Mouse (Mus musculus) olfactory bulb, adult 2 months (tissue): ENCODE data around the gene 1700020A23Rik. TPM values are rescaled to one million over a fixed set of nuclear protein-coding genes. Genes with fewer than 3 reads are reported as not detected.
A peak's percentile ranks its signal among the peaks of the same experiment; 100 is the strongest.

ENCODE experiments used
- H3K27ac ChIP-seq: fragments of 200-500 bp; 2 replicates; pipeline ENCODE4 v1.5.1; 2012; ENCODE audit warnings: low read depth, low read length; ENCODE audit not compliant: insufficient read depth
- H3K4me1 ChIP-seq: fragments of 200-500 bp; 2 replicates; pipeline ENCODE4 v1.6.1; 2012; ENCODE audit warnings: low read length; ENCODE audit not compliant: control insufficient read depth, insufficient read depth
- H3K4me3 ChIP-seq: fragments of 200-500 bp; 2 replicates; pipeline ENCODE4 v1.5.1; 2012; ENCODE audit warnings: mild to moderate bottlenecking, low read depth, low read length, moderate library complexity; ENCODE audit not compliant: insufficient read depth
- CTCF ChIP-seq: fragments of 200-500 bp; IDR thresholded peaks from 2 replicates; pipeline ENCODE4 v1.5.1; 2012; ENCODE audit warnings: low read depth, mild to moderate bottlenecking, low read length, moderate library complexity; ENCODE audit not compliant: insufficient read depth
- POLR2A ChIP-seq: fragments of 200-500 bp; IDR thresholded peaks from 2 replicates; pipeline ENCODE4 v1.6.1; 2012; ENCODE audit warnings: mild to moderate bottlenecking, low read depth, low read length, moderate library complexity; ENCODE audit not compliant: insufficient read depth
- WGBS: fragments of 180-500 bp; shearing (Covaris S2); methylation state at CpG from one replicate; pipeline ENCODE4 v1.1.7; 2018; 5-methylcytosine and 5-hydroxymethylcytosine counted together
- polyA plus RNA-seq: library from polyadenylated mRNA; stranded (reverse); fragments of >200 nt; gene quantifications from 2 replicates; pipeline ENCODE4 v1.2.4, GENCODE M21; 2012; ENCODE audit warnings: low replicate concordance; ENCODE audit not compliant: missing spikeins, insufficient read depth, insufficient read length

Gene 1700020A23Rik
- polyA plus RNA-seq, 1 experiment, result not detected

DNA sequence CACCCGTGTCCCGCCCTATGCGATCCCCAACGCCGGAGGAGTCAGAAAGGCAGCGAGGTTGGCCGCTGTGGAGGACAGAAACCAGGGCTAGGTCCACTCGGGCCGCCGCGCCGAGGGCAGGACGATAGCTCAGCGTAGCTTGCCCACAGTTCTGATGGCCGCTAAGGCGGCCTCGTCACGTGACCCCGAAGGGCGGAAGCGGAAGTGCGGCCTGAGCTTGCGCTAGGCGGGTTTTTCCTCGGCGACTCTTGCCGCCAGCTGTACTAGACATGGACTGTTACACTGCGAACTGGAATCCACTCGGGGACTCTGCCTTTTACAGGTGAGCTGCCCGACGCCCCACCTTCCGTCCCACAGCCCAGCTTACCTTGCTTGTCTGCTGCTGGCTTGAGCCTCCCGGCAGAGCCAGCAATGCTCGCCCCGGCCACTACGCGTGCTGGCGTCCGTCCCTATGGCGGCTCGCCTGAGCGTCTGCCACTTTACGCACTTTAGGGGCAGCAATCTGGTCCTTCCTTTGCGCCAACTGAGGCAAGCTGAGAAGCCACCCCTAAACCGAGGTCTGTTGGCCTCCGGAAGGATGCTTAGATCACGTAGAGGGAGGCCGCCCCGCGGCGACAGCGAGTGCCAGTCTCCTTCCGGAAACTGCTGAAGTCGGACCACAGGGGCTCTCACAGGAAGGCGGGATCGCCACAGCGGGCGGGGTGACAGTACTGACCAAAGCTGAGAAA is 19.2 kb downstream of the 1700020A23Rik start, which contains the start of the genes Vps16 and Pced1a:
TSS of gene Vps16 (plus strand) at position 214 of the 728 bp plus-strand sequence.
TSS of gene Pced1a (minus strand) at position 576 of the 728 bp plus-strand sequence.
- Histone ChIP-seq H3K4me3 (peak within 1 kb of the TSS; percentile 81), H3K4me1 (peaks cover 12% of the 10 kb centered on the region), H3K27ac (peak within 1 kb of the TSS; percentile 79)
- WGBS, result under 1% methylated on average over 58 of the region's 58 CpGs
- TF ChIP-seq POLR2A (peak; percentile 60), CTCF (peak; percentile 70; the same call in 1 of the 2 replicates)

DNA sequence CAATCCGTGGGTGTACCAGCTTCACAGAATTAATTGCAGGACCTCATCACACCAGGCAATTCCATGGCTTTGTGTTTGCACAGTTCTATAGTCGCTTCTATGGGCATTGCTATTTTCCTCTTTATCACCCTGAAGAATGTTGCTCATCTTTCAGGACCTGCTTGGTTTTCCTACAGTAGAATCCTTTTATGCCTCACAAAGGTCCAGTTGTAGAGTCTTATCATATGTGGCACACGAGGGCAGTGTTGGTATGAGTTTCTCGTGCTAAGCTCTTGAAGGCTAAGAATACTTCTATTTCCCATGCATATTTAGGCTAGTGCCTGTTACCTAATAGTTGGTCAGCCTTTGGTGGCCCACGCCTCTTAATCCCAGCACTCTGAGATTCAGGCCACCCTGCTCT is 20.1 kb downstream of the 1700020A23Rik start:
- WGBS, result 11% methylated on average over 5 of the region's 5 CpGs
- H3K4me3 ChIP-seq, result peak overlapping the region; percentile 81; the same call in 1 of the 2 replicates
- peaks cover 12% of the 10 kb centered on the region for H3K4me1 ChIP-seq
- no peak for TF ChIP-seq POLR2A
- no peak for TF ChIP-seq CTCF
- H3K27ac ChIP-seq, result 0 out of 2 replicates have a peak overlapping the region, but pooled peaks have one; percentile 79

DNA sequence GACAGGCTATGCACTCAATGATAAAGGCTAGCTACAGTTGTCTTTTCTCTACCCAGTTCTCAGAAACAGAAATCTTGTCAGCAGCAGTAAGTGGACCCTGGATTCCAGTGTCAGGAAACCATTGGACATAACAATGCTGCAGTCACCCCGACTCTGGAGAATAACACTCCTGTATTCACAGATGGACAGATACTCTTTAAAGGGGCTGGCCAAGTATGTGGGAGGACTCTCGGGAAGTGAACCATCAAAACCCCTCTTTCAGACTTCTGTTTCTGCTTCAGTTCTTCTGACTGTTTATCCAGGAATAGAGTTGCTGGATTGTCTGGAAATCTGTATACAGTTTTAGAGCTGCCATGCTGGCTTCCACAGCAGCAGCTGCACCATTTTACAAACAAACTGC is 24.8 kb downstream of the 1700020A23Rik start:
- 28% methylated on average over 2 of the region's 2 CpGs for WGBS
- H3K4me1 ChIP-seq, result peaks cover 5% of the 10 kb centered on the region
- H3K27ac ChIP-seq, result no peak overlapping the region
- H3K4me3 ChIP-seq, result no peak overlapping the region
- no peak for TF ChIP-seq CTCF
- no peak for TF ChIP-seq POLR2A

DNA sequence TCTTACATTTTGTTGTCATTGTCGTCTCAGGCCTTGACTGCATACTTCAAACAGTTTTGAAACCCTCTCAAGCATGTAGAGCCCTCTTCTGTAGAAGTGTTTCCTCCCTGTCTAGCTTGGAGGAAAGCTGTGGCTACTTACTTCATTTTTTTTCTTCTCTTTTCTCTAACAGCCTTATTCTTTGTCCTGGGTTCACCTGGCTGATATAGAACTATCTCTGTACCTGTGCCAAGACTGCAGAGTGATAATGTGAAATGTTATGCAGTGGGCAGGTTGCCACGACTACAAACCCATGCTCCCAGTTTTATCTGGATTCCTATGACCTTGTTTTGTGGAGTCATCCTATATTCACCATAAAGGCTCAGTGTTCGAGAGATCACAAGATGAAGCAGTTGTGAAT is 25.4 kb downstream of the 1700020A23Rik start:
- Histone ChIP-seq H3K4me1 (peaks cover 3% of the 10 kb centered on the region), H3K27ac (no peak overlapping the region), H3K4me3 (no peak overlapping the region)
- TF ChIP-seq POLR2A, result no peak
- TF ChIP-seq CTCF, result no peak
- WGBS, result 71% methylated on average over 3 of the region's 3 CpGs

DNA sequence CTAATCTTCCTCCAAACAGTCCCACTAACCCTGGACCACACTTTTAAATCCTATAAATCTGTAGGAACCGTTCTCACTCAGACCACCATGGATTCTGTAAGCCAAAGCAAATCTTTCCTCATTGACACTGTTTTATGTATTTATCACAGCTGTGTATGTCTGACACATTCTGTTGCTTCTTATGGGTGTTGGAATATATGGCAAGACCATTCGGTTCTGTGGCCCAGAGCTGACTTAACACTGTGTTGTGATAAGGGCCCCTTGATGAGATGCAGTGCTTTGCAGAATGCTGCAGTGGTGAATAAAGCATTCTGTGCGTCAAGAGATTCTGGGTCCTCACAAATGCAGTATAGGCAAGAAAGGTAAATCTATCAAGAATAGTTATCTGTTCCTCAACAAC is 27.1 kb downstream of the 1700020A23Rik start:
- 88% methylated on average over 3 of the region's 3 CpGs for WGBS
- H3K4me1 ChIP-seq, result peaks cover 2% of the 10 kb centered on the region; the same call in 1 of the 2 replicates
- no peak overlapping the region for H3K4me3 ChIP-seq
- TF ChIP-seq POLR2A (no peak), CTCF (no peak)
- H3K27ac ChIP-seq, result no peak overlapping the region

DNA sequence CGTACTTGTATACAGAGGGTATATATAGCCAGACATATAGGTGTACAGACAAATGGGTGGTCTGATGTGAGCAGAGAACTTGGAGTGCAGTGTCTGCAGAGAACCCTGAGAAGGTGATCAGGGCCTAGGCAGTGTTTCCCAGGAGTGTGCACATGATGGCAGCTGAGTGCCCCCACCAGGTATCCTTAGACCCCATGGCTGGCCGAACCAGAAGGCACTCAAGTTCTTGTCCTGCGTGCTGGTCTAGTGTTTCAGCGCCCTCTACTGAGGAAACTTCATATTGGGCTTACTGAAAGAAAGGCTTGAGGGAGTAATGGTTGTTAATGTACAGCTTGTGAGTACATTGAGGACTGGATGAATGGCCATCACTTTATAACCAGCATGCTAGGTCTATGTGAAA is 28.1 kb downstream of the 1700020A23Rik start:
- TF ChIP-seq CTCF (no peak), POLR2A (no peak)
- Histone ChIP-seq H3K4me1 (peaks cover 2% of the 10 kb centered on the region; the same call in 1 of the 2 replicates), H3K27ac (no peak overlapping the region), H3K4me3 (no peak overlapping the region)
- WGBS, result 18% methylated on average over 4 of the region's 4 CpGs

DNA sequence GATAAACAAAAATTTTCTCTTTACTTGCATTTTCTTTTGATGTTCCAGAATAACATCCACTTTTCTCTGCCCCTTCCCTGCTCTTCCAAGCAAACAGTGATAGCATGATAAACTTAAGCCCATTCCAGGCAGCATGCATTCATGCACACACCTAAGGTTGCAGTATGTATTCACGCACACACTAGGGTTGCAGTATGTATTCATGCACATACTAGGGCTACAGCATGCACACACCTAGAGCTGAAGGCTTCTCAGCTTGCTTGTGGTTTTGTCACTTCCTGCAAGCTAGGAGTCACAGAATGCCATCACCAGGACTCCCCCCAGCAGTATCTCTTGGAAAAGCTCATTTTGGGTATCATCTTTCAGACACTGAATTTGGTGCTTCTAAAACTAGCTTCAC is 31.7 kb downstream of the 1700020A23Rik start:
- Histone ChIP-seq H3K27ac (no peak overlapping the region), H3K4me1 (peaks cover 2% of the 10 kb centered on the region; the same call in 1 of the 2 replicates), H3K4me3 (no peak overlapping the region)
- TF ChIP-seq CTCF, result no peak
- no peak for TF ChIP-seq POLR2A
- 98% methylated on average over 1 of the region's 1 CpGs for WGBS

DNA sequence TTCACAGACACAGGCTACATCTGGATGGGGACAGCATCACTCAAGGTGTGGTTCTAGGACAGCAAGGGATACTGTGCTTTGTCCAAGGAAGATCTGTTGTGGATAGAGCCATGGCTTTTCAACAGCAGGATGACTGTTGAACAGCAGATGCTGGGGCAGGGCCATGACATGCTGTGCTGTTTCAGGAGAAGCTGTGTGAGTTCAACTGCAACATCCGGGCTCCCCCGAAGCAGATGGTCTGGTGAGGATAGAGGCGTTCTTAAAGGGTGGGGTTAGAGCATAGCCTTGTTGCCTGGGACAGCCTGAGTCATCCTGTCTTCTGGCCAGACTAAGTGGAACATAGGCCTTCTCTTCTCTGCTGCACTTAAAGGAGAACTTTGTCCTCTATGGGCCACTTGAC is 33.8 kb downstream of the 1700020A23Rik start:
- WGBS, result 81% methylated on average over 3 of the region's 3 CpGs
- TF ChIP-seq CTCF (no peak), POLR2A (no peak)
- no peaks in the 10 kb centered on the region for H3K4me1 ChIP-seq
- no peak overlapping the region for H3K27ac ChIP-seq
- no peak overlapping the region for H3K4me3 ChIP-seq

DNA sequence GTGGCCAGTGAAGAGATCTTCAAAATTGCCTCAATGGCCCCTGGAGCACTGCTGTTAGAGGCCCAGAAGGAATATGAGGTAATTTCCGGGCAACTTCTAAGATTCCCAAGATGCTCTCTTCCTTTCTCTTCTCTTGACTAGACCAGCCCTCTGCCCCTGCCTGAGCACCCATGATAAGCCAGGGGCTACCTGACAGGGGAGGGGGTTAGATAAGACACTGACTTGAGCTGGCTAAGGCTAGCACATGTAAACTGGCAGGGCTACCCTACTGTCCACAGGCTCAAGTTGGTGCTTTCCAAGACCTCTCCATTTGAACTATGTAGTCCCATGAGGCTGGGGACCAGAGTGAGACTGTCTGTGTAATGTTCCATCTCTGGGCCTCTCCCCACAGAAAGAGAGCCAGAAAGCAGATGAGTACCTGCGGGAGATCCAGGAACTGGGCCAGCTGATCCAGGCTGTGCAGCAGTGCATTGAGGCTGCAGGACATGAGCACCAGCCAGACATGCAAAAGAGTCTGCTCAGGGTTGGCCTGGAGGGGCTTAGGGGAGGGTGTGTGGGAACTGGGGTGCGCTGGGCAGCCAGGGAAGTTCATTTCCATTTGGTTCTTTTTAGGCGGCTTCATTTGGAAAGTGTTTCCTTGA is 34.9 kb downstream of the 1700020A23Rik start:
- H3K27ac ChIP-seq, result no peak overlapping the region
- 92% methylated on average over 4 of the region's 4 CpGs for WGBS
- H3K4me3 ChIP-seq, result no peak overlapping the region
- no peaks in the 10 kb centered on the region for H3K4me1 ChIP-seq
- TF ChIP-seq CTCF (no peak), POLR2A (no peak)
